Mouse (Mus musculus) urinary bladder, postnatal 4 days (tissue): ENCODE measurements around the gene Hp1bp3.

Experiments
- DNase-seq, 2 experiments: peaks; one replicate each; pipeline ENCODE4 v3.0.0; 2021 to 2022; ENCODE audit warnings: low spot score in 2 of 2

Hp1bp3 gene

DNA sequence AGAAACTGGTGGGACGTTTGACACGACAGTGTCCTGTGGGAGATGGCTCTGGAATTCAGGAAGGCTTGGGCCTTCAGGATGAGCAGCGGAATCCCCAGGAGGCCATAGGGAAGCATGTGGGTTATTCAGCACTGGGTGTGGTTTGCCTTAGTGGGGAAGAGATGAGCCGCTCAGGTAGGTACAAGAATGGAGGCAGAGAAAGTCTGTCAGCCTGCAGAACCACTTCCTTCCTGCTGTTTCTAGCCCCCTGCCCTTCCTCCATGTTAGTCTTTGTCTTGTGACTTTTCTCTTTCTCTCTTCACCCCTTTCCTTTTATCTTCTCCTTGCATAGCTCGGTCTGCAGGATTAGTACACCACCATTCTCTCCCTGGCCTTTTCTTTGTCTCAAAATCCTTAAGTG, 6.3 kb downstream of the Hp1bp3 start:
- no peak for DNase-seq

DNA sequence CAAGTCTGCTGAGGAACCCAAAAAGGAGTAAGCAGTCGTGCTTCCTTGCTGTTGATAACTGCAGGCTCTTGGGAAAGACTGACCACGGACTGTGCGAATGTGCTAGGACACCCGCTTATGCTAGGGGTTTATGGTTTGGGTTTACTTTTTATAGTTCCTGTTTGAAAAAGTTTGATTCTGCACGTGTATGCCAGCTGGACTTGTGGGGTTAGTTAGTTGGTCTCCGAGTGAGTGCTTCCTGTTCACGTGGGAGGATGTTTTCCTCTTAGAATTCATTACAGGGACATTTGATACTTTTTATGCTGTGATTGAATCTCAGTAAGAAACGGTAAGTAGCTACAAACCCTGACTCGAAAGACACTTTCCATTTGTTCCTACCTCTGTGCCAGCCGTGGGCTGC, 7.5 kb downstream of the Hp1bp3 start:
- DNase-seq, result no peak

DNA sequence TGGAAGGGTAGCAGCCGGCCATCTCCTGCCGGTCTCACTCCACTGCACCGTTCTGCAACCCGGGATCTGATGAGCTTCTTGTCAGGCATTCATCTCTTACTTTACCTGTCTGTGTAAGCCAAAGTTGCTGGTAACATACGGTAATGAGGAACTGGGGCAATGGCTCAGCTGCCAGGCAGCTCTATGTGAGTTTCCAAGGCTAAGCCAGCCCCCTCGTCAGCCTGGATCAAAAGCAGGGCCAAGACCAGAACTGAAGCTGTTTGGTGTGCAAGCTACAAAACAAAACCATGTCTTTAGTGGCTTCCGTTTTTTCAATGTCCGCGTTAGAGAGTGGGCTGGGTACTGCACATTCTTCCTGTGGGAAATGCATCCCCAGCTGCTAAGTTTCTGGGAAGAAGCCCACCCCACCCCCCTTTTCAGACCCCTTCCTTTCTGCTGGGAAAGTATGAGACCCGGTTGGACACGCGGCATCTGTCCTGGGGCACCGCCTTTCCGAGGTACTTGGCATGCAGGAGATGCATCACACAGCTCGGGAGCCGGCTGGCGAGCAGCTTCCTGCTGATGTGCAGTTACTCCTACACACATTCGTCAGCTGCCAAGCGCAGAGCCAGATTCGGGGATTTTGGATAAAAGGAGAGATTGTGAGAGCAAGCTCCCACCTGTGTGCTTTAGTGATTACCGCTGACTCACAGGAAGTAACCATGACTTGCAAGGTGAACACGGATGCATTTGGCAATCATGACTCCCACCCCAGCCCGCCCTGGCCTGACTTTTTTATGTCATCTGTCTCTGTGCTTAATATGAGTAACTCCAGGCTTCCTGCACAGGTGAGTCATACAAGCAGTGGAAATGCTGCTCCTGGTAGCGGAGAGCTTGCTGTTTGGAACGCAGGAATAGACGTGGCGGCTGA, 30.9 kb downstream of the Hp1bp3 start:
- DNase-seq, result no peak

DNA sequence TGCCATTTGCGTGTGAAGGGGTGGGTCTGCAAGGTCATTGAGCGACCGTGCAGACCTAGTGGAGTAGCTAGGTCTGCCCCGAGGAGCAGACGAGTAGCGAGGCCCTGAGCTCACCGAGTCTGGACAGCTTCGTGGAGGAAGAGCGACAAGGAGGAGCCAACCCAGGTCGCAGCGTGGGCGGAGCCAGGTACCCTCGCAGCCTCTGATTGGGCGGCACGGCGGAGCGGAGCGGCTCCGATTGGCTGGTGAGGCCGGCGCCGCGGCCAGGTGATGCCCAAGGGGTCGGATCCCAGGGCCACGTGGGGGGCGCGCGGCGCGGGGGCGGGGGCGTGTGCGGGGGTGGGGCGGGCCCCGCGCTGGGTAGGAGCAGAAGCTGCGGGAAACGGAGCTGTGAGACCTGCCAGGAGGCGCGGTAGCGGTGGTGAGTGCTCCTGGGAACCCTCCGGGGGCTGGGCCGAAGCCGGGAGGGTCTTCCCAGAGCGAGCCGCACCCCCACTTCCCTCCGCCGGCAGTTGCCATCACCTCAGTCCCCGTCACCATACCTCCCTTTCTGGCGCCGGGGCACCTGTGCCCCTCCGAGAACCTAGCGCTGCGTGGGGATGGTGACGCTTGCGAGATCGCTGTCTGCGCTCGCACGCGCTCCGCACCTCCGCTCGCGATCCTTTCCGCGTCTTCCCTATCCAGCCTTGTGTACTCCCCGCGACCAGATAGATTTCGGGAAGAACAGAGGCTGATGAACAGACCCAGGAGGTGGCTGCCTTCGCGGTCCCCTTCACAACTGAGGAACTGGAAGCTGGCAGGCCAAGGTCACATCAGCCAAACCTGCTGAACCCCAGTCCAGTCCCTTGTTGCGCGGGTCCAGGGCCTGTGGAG, 34.2 kb downstream of the Hp1bp3 start, which contains the start of the genes Sh2d5 and Kif17:
Gene Sh2d5 (plus strand): TSS at position 316 of the 873 bp plus-strand sequence.
Gene Kif17 (plus strand): TSS at position 348 of the 873 bp plus-strand sequence.
- DNase-seq, result peak in 1 of 2 experiments; percentile 44

DNA sequence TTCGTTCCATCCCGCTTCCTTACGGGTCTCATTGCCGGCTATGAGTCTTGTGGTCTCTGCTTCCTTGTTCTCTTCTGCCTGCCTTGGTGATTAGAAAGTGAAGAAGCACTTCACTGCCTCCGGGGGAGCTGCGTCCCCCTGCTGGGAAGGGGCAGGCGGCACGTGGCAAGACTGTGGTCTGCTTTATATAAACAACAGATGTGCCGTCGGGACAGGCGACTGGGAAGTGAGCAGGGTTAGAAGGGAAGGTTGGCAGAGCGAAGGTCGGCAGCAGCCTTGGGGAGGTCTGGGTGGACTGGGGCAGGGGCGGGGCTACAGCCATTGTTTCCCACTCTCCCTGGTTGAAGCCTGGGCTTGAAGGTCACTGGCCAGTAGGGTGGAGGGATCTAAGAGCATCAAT, 35.7 kb downstream of the Hp1bp3 start:
- DNase-seq, result no peak

DNA sequence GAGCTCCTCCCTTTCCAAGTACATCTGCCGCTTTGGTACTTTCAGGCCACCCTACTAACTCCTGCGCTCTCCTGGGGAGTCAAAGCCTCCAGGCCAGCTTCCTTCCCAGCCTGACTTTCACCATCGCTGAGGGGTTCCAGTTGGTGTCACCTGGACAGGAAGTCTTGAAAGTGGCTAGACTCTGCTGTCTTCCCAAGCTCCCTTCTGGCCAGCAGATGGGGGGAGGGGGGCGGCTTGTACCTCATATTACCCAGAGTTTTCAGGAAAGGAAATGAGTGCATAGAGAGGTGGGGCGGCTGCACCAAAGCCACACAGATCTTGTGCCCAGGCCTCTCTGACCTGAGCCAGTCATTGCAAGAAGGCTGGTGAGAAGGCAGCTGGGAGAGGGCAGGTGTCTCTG, 36.1 kb downstream of the Hp1bp3 start:
- no peak for DNase-seq

DNA sequence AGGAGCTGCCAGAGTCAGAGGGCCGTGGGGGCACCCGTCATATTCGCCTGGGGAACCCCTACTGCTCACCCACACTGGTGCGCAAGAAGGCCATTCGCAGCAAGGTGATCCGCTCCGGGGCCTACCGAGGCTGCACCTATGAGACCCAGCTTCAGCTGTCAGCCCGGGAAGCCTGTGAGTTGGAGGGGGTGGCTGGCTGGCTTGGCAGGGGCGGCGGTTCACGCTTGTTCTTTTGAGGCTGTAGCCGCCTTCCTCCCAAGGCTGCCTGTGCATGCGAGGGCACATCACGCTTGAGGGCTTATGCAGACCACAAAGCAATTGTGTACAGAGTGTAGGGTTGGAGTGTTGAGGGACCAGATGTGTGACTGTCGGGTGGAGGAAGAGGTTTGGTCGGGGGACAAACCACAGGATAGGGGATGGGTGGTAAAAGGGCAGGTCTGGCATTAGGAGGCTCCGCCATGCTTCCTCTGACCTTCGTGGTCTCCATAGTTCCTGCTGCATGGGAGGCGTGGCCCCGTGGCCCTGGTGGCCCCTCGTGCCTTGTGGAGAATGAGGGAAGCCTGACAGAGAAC, 41.1 kb downstream of the Hp1bp3 start:
- DNase-seq, result no peak

DNA sequence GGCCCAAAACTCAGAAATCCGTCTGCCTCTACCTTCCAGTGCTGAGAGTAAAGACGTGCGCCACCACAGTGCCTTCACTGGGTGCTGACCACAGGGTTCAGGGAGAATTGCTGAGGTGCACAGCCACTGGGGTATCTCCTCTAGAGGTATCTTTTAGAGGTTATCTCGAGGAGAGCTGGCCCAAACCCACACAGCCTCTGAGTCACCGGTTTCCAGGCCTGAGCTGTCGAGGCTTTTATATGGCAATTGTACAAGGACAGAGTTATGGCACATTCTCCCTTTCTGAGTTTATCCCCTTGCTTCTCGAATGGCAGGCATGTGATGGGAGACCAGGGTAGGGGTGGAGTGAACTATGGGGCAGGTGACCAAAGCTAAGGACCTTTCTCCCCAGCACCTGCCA, 42.6 kb downstream of the Hp1bp3 start:
- no peak for DNase-seq

DNA sequence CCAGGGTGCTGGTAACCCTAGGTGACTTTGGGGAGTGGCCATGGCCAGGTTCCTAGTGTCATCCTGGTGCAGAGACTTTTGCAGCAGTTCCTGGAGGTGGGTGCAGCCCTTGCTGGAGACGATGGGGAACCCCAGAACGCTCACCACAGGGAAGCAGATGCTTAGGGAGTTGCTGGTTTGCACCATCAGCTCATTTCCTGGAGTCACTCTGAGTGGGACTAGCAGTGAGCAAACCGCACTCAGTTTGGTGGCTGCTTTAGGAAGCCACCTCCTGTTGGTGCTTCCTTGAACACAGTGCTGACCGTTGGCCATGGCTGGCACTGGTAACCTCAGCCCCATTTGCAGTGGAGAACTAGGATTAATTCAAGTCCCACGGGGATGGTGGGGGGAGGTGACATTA, 43.4 kb downstream of the Hp1bp3 start:
- DNase-seq, result no peak

DNA sequence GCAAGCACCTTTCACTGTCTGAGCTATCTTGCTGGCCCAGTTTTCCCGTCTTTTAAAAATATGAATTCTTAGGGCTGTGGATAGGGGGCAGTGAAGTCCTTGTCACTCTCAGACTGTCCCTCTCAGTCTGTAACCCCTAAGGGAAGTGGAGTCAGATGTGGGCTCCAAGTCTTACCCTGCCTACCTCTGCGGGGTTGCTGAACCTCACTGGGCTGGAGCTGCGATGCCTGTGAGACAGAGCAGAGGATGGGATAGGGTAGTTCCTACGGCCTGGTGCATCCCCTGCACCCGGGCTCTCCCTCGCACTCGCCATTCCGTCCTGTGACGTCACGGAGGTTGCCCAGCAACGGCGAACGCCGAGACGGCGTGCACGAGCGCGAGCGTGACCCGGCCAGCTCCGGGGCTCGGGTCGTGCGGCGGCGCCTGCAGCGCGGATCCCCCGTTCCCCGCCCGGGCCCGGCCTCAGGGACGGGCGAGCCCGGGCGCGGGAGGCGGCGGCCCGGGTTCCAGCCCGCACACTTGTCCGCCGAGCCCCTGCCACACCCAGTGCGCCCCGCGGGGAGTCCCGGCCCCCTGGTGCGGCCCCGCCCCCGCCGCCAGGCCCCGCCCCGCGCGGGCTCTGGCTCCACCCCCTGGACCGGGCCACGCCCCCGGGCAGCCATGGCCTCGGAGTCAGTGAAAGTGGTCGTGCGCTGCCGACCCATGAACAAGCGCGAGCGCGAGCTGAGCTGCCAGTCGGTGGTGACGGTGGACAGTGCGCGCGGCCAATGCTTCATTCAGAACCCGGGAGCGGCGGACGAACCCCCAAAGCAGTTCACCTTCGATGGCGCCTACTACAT, 46.0 kb downstream of the Hp1bp3 start:
- peak; percentile 85 to 89 for DNase-seq

DNA sequence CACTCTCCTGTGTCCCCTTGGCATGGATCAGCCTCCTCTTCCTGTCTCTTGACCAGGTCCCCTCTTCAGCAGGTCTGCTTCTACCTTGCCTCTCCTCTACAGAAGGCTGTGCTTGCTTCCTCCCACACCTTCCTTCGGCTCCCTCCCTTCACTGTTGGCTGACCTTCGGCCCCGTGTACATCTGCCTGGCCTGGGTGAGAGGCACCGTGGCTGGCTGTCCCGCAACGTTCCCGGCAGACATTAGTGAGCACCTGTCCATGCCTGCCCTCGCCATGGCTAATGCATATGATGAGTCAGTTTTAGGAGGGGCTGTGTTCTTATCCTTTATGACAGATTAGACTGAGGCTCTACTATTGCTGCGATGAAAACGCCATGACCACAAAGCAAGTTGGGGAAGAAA, 51.8 kb downstream of the Hp1bp3 start:
- DNase-seq, result no peak

DNA sequence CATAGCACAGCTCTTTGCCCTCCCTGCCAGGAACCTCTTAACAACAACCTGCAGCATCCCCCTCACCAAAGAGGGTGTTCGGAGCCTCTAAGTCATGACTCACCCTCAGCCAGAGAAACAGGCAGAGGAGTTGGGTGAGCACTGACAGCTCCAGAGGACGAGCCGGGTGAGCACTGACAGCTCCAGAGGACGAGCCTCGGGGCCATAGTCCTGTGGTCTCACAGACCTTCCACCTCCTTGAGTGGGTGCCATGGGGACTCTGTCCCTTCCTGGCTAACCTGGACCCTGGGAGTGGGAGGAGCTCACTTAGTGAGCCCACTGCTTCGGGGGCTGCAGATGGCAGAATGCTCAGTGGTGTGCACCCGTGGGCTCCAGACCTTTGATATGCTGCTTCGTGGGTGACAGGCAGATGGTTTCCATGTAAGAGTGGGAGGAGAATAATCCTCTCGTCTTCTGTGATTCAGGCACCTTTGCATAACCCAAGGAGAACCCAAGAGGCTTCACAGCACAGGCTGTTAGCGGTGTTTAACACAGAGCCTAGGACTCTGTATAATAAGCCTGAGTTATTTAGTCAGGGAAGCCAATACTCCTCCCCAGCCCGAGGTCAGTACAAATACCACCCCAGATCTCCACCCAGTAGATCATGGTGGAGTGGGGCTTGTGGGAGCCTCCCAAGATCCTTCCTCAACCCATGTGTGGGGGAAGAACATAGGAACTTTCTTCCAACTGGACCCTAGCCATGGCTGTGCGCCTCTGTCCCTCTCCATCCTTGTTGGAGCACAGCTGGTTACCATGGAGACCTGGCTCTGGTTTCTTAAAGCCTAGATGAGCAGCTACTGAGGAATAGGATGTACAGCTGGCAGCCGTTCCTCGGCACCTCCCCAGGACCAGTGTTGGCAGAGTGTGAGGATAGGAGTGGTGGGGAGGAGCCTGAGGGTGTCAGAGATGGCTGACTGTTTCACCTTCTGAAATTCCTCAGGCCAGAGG, 56.2 kb downstream of the Hp1bp3 start:
- DNase-seq, result peak in 1 of 2 experiments; percentile 46

DNA sequence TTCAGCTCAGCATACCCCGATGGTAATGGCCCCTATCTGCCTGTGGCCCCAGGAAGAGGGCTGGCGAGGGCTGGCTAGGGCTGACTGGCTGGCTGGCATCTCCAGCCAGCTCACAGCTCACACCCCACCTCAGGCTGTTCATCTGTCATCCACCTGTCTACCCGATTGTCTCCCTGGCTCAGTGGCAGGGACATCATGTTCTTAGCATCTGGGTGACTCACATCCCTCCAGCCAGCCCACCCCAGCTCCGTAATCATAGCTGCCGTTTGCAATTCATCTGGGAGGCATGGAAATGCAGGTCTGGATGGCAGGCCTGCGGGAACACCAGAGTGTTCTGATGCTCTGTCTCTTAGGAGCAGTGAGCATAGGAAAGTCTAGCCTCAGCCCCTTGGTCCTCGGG, 62.2 kb downstream of the Hp1bp3 start:
- no peak for DNase-seq

DNA sequence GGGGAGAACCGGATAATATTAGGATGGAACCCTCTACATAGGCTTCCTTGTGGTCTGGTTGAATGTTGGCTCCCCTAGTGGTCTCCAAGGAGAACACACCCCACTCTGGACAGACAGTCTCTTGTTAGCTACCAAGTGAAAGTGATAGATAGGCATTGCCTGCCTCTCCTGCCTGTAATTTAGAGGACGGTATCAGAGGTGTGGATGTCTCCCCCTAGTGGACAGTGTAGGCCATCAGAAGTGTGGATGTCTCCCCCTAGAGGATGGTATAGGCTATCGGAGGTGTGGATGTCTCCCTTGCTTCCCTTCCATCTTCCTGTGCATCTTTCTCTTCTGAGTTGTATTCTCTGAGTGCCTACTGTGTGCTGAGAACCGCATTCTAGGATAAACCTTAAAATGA, 66.7 kb downstream of the Hp1bp3 start:
- peak in 1 of 2 experiments; percentile 43 for DNase-seq

DNA sequence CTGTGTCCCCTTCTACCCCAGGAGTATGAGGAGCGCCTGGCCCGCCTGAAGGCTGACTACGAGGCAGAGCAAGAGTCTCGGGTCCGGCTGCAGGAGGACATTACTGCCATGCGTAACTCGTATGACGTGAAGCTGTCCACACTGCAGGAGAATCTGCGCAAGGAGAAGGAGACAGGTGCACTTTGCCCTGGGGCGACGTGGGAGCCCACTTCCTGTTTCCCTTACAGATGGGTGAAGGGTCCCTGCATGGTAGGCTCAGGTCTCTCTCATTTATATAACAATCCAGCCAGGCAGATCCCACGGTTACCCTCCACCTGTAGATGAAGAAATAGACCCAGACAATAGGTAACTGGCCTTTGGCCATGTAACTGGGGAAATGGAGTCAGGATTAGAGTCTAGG, 70.3 kb downstream of the Hp1bp3 start:
- no peak for DNase-seq

DNA sequence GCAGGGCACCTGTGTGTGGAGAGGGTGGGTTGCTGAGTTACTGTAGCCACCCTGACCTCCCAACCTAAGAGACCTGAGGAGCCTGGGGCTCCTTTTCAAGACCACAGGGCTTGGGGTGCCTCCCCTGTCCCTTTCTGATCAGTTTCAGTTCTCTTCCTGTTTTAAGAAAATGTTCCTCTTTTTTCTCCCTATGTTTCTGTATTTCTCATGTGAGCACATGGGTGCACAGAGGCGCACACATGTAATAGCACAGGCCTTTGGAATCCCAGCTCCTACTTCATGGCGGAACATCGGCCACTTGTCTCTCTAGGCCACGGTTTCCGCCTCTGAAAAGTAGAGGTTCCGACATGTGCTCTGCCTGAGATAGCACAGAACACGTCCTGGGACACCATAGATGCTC, 72.6 kb downstream of the Hp1bp3 start:
- DNase-seq, result no peak

DNA sequence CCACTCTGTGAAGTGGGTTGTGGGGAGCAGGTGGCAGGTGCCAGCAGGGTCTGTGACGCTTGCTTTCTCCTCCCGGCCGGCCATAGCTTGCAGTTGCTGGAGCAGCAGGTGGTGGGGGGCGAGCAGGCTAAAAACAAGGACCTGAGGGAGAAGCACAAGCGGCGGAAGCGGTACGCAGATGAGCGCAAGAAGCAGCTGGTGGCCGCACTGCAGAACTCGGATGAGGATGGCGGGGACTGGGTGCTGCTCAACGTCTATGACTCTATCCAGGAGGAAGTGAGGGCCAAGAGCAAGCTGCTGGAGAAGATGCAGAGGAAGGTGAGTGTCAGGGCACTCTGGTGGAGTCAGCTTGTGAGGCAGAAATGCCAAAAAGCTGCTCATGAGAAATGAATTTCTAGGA, 75.9 kb downstream of the Hp1bp3 start:
- no peak for DNase-seq

DNA sequence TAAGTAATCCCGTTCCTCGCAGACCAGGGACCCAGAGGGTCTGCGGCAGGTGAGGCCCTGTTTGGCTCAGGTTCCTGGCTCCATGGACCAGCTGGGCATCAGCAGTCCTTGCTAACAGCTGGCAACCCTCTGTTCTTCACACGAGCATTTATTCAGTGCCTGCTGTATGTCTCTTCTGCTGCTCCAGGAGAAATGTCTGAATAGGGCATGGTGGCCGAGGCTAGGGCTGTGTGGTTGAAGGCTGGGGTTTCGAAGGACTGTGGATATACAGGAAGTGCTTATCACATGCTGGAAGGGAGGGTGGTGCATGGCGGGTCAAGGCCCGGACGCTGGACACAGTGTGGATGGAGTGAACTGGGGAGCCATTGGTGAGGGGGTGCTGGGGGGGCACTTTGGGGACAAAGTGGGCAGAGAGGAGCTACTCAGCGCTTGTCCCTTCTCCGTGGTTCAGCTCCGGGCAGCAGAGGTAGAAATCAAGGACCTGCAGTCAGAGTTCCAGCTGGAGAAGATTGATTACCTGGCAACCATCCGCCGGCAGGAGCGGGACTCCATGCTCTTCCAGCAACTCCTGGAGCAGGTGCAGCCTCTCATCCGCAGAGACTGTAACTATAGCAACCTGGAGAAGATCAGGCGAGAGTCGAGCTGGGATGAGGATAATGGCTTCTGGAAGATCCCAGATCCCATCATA, 77.3 kb downstream of the Hp1bp3 start:
- DNase-seq, result no peak

DNA sequence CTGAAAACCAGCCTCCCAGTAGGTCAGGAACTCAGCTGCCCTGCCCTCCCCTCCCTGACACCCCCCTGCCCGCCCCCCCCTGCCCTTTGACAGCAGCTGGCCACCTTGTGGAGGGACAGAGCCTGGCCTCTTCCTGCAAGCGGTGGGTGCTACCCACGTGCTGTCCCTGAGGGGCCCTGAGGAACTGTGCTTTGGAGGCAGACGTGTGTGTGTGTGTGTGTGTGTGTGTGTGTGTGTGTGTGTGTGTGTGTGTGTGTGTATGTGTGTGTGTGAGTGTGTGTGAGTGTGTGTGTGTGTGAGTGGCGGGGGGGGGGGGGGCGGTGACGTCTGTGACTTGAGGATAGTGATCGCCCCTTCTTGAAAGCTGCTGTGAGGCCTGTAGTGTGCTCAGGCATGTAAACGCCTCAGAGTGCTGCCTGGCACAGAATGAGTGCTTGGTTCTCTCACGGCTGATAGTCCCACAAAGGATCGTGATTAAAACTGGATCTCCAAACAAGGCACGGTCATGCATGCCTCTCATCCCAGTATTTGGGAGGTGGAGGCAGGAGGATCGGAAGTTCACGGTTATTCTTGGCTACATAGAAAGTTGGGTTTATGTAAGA, 78.0 kb downstream of the Hp1bp3 start:
- DNase-seq, result no peak
